Mouse (Mus musculus): ENCODE data around the gene Rab40c.
A peak's percentile ranks its signal among the peaks of the same experiment; 100 is the strongest.
"Not testable (repeated sequence)": the region's sequence is repeated elsewhere in the genome, so short reads cannot be mapped to it uniquely, and the experiment has no call there.

Rab40c gene

GRCm38 (mm10) chr17:25874148-25874720 is 45.3 kb downstream of the Rab40c start:
- DNase-seq, result no peak

DNA sequence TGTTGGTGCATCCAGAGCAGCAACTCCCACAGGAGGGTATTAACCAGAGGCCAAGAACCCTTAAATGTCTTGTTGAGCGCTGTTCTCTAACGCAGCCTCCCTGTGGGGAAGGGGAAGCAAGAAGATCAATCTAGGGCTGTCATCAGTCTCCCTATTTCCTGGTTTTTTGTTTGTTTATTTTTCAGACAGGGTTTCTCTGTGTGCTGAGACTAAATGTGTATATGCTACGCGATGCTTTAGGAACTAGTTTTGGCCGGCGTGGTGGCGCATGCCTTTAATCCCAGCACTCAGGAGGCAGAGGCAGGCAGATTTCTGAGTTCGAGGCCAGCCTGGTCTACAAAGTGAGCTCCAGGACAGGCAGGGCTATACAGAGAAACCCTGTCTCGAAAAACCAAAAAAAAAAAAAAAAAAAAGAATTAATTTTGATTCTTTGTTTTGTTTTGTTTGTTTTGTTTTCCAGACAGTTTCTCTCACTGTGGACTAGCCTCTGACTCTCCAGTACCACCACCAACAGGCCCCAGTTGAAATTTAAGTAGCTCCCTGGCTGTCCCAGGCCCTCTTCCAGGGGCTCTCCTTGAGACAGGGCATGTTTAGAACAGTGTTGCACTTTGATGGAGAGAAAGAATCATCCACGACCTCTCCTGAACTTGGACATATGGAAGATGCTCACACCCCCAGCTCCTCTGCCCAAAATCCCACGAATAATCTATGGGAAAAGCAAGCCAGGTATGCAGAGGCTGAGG is 46.0 kb downstream of the Rab40c start:
- DNase-seq, result no peak

DNA sequence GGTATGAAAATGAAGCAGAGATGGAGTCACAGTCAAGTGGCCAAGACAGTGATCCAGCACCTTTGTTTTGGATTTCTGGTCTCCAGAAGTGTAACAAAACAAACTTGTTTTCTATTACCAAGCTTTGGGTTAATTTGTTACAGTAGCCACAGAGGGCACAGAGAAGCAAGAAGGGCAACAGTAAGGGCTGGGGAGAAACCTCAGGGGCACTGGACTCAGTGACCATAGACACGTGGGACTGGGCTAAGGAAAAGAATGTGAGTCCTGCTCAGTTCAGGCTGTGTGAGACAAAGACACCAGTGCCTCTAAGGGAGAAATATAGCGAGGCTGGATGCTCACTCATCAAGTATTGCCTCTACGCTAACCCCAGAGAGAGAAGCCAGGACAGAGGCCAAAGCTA is 46.9 kb downstream of the Rab40c start:
- no peak for DNase-seq

DNA sequence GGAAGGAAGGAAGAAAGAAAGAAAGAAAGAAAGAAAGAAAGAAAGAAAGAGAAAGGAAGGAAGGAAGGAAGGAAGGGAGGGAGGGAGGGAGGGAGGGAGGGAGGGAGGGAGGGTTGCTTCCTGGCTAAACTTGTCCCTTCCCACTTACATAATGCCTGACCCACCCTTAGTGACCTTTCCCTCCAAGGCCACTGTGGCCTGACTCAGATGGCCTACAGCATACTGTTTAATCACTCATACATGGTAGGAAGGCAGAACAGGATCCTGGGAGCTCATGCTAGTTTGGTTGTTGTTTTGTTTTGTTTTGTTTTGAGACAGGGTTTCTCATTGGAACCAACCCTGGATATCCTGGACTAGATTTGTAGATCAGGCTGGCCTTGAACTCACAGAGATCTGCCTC is 48.0 kb downstream of the Rab40c start:
- not testable (repeated sequence) for DNase-seq

DNA sequence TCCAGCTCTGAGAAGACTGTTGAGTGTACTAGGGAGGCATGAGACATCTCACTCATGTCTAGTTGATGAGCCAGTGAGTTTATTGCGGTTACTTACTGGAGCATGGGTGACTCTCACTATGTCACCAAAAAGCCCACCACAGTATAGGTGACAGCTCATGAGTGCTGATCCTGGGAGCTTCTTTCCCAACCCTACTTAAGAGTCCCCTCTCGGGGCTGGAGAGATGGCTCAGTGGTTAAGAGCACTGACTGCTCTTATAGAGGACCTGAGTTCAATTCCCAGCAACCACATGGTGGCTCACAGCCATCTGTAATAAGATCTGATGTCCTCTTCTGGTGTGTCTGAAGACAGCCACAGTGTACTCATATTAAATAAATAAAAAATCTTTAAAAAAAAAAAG is 49.6 kb downstream of the Rab40c start:
- DNase-seq, result no peak

DNA sequence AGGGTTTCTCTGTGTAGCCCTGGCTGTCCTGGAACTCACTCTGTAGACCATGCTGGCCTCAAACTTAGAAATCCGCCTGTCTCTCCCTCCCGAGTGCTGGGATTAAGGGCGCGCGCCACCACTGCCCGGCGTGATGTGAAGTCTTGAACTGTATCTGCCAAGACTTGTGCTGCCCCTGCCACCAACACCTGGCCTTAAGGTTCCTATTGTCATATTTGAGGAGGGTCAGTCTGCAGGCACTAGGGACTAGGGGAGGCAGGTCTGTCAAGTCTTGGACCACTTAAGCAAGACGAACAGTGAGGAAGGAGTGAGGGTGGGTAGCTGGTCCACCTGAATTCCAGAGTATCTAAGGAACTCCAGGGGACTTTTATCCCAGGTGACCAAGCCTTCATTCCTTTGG is 50.0 kb downstream of the Rab40c start:
- no peak for DNase-seq

DNA sequence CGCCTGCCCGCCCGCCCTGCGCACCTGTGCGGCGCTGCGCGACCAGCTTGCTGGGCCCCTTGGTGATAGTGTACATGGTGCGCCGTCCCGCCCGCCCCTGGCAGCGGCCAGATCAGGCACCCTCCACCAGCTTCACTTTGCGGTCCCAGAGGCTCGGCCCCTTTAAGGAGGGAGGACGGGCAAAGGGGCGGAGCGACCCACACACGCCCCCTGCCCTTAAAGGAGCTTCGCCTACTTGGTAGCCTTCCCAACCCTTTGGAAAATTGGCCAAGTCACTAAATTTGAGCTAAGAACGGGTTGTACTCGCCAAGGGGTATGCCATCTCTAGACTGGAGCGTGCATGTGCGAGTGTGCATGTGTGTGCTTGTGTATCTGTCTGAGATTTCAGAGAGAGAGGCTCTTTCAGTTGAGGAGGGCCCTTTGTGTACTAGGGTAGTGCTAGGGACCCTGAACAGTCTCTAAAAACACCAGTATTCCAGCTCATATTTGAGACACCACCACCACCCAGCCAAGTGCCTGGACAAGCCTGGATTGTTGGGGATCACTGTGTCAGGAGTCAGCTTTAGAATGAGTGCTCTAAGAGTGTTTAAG is 50.8 kb downstream of the Rab40c start, which contains the start of gene Mcrip2:
Gene Mcrip2 (minus strand): TSS at position 164 of the 591 bp plus-strand sequence.
- DNase-seq, result peak; percentile 89

DNA sequence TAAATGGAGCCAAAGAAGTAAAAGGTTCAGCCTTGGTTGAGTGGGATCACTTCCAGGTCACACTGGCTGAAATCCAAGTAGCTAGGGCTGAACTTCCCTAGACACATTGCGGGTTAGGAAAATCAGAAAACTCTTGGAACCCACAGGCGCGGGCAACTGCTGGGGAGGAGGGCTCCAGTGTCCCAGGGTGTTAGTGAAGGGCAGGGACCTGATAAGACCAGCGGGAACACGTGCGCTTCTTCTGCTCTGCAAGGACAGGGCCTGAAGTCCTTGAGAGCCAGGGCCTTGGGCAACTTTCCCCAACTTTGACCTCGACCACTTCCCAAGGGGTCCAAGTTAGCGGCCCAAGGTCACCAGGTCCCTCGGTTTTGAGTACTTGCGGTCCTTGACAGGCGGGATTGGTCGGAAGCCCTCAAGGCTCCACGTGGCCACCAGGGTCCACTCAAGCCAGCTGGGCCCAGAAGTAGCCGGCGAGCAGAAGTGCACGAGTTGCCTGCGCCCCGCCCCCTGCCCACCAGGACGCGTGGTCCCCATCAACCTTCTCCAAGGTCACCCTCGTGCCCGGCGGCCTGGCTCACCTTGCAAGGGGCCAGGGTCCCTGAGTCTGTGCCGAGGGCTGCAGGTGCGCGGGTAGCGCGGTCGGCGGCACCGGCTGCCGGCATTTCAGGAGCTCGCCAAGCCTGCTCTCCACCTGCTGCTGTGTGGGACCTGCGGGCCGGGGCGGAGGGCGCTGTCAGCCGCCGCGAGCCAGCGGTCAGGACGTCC is 51.5 kb downstream of the Rab40c start:
- peak; percentile 62 to 67 for DNase-seq

- DNase-seq, result no peak
These were observed 52.1 kb downstream of the Rab40c start for GRCm38 (mm10) chr17:25867509-25867835.

GRCm38 (mm10) chr17:25866172-25866571 is 53.4 kb downstream of the Rab40c start:
- no peak for DNase-seq

- DNase-seq, result no peak
These were observed 54.2 kb downstream of the Rab40c start for GRCm38 (mm10) chr17:25865288-25865687.

GRCm38 (mm10) chr17:25864311-25864710 is 55.2 kb downstream of the Rab40c start:
- no peak for DNase-seq

- DNase-seq, result no peak
These were observed 55.8 kb downstream of the Rab40c start for GRCm38 (mm10) chr17:25863681-25864080.

- DNase-seq, result no peak
These were observed 57.6 kb downstream of the Rab40c start for GRCm38 (mm10) chr17:25861704-25862612.

- peak; percentile 92 to 94 for DNase-seq
These were observed 58.5 kb downstream of the Rab40c start, which contains the start of gene Wdr90 for GRCm38 (mm10) chr17:25860832-25861703. TSS of gene Wdr90 (minus strand) at chr17:25861501.

- DNase-seq, result no peak
These were observed 59.3 kb downstream of the Rab40c start for GRCm38 (mm10) chr17:25860229-25860628.

- peak; percentile 96 to 97 for DNase-seq
These were observed 75.1 kb downstream of the Rab40c start, which contains the start of gene Rhot2 for GRCm38 (mm10) chr17:25844396-25844901. TSS of gene Rhot2 (minus strand) at chr17:25844851.

DNA sequence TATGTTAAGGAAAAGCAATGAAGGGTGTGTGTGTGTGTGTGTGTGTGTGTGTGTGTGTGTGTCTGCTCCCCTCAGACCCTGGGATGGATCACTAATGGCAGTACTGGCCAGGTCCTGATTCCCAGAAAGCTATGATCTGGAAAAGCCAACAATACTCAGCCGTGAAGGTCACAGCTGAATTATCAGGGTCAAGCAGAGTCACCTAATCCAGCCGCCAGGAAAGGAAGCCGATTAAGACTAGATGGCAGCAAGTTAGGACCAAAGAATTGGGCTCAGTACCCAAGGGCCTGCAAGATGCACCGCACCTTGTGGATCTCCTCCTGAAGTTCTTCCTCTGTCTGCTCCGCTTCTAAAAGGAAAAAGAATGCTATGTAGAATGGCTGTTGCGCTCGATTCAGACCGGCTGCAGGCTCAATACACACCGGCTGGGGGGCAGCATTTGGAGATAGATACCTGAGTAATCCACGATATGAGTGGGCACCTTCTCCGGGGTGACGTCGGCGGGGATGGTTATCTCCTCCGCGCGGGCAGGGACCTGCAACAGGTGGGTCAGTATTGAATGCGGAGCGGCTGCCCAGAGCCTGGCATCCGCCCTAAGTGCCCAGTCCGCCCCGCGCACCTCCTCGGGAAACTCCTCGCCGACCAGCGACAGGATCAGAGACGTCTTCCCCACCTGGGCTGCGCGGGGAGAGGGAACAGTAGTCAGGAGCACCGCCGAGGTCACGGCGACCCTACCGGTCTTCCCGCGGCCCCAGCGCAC is 75.7 kb downstream of the Rab40c start:
- DNase-seq, result peak; percentile 51 to 72

DNA sequence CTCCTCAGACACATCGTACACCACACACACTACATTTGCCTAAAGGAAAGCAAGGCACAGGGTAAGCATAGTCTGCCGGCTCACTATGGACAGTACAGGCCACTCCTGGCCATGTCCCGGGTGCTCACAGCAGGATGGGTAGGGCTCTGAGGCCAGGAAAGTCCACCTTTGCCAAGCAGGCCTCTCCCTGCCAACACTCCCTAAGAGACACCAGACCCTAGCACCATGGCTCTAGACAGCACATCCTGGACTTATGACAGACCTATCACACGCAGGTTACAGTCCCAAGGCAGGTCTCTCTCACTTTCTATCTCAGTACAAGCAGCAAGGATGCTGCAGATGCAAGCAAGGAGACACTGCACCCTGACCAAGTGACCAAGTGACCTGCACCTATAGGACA is 76.4 kb downstream of the Rab40c start:
- peak in 1 of 2 experiments; percentile 28 for DNase-seq

DNA sequence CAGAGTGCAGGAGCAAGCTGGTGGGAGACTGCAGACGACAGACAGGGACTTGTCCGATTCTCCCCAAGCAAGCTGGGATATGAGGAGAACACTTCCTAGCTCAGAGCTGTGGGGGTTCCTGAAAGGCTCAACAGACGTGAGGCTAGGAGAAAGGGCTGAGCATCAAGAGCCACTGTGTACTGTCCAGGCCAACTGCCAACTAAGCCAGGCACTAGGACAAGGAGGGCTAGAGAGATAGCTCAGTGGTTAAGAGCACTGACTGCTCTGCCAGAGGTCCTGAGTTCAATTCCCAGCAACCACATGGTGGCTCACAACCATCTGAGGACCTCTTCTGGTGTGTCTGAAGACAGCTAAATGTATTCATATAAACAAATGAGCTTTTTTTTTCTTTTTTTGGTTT is 77.0 kb downstream of the Rab40c start:
- peak in 1 of 2 experiments; percentile 24 for DNase-seq

All from cerebellum, postnatal 10 days (tissue).